Mouse (Mus musculus): ENCODE measurements around the gene Fcgr1.
"Not testable (repeated sequence)": the region's sequence is repeated elsewhere in the genome, so short reads cannot be mapped to it uniquely, and the experiment has no call there.

- TF ChIP-seq TCF12 (IDR thresholded peaks at IDR 0.05; ENCODE audit: insufficient read depth, poor library complexity, severe bottlenecking); POLR2A (IDR thresholded peaks at IDR 0.05; ENCODE audit: insufficient read length, low read depth); MAX (IDR thresholded peaks at IDR 0.05; ENCODE audit: low read depth); E2F4 (IDR thresholded peaks at IDR 0.05; ENCODE audit: insufficient read depth); TCF3 (IDR thresholded peaks at IDR 0.05; ENCODE audit: insufficient read length, low read depth); USF1 (IDR thresholded peaks at IDR 0.05; ENCODE audit: low read depth); POLR2AphosphoS2 (IDR thresholded peaks at IDR 0.05; ENCODE audit: insufficient read length, low read depth): not testable (repeated sequence)
Measured at GRCm38 (mm10) chr3:96320003-96320402, 26.2 kb upstream of the Fcgr1 start.
